Mouse (Mus musculus): Measurements from ENCODE around the gene Nfkbib. TPM values are rescaled to one million over a fixed set of nuclear protein-coding genes. Genes with fewer than 3 reads are reported as not detected.

Nfkbib gene
- 58.8 and 62.1 TPM in 2 replicates for polyA plus RNA-seq (2015; fragmentation: Nextera tagmentation; extraction: Ambion mirVana)

DNA sequence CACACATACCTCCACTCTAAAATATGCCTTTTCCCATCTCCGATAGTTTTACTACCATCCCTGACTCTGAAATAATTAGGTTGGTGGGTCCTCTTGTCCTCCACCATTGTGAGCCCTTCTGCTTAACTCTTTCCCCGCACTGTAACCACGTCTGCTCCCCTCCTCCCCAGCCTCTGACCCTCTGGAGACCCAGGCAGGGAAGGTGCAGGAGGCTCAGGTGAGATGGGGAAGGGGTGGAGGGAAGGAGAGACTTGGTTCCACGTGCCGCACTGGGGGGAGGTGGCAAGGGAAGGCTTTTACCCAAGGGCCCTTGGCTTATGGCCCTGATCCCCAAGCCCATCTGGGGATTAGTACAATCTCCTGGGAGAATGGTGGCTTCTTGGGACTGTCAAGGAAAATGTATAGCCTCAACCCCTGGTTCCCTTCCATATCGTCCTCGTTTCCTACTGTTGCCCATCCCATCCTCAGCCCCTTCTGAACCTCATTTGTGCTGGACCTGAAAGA, at the start of gene Nfkbib:
TSS of gene Nfkbib (minus strand) at position 51 of the 504 bp plus-strand sequence.
- Histone ChIP-seq H3K27ac (ENCODE audit: low read length) (no peak within 1 kb of the TSS), H3K9ac (replicated peaks; ENCODE audit: low read depth, low read length) (peak within 1 kb of the TSS; percentile 79), H3K9me3 (ENCODE audit: control insufficient read depth, low read length) (no peaks in the 10 kb centered on the region), H3K4me3 (replicated peaks; ENCODE audit: low read length) (peak within 1 kb of the TSS; percentile 86), H3K27me3 (replicated peaks; ENCODE audit: control insufficient read depth, insufficient read depth, low read length) (no peaks in the 10 kb centered on the region), H3K4me2 (ENCODE audit: low read length) (peak within 1 kb of the TSS; percentile 83), H3K36me3 (ENCODE audit: control insufficient read depth, insufficient read depth) (no peaks in the 10 kb centered on the region), H3K4me1 (replicated peaks; ENCODE audit: control insufficient read depth, insufficient read depth, low read length) (peaks cover 19% of the 10 kb centered on the region)
- WGBS: 57% methylated on average over 7 of the region's 7 CpGs
- no peak for ATAC-seq

DNA sequence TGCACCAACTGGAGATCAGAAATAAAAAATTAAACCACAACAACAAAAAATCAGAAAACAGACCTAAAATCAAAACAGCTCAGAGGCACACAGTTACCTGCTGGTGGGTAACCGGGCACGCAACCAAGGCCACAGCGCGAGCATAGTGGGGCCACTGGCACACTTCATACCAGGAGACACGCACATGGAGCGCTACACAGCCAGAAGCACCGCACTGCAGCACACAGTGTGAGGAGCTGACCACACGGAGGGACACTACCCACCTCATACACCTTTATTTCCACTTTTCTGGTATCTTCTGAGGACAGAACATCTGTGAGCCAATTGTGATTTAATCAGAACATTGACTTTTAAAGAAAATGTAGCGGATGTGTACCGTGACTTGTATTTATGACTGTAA, 49.6 kb upstream of the Nfkbib start:
- no peak overlapping the region for H3K27ac ChIP-seq (ENCODE audit: low read length)
- H3K9me3 ChIP-seq (ENCODE audit: control insufficient read depth, low read length): no peaks in the 10 kb centered on the region
- 95% methylated on average over 10 of the region's 10 CpGs for WGBS
- H3K4me1 ChIP-seq (replicated peaks; ENCODE audit: control insufficient read depth, insufficient read depth, low read length): peaks cover 25% of the 10 kb centered on the region
- H3K36me3 ChIP-seq (ENCODE audit: control insufficient read depth, insufficient read depth): peaks cover 70% of the 10 kb centered on the region
- H3K27me3 ChIP-seq (replicated peaks; ENCODE audit: control insufficient read depth, insufficient read depth, low read length): no peaks in the 10 kb centered on the region
- H3K4me2 ChIP-seq (ENCODE audit: low read length): no peak overlapping the region
- no peak overlapping the region for H3K9ac ChIP-seq (replicated peaks; ENCODE audit: low read depth, low read length)
- ATAC-seq: no peak
- no peak overlapping the region for H3K4me3 ChIP-seq (replicated peaks; ENCODE audit: low read length)

DNA sequence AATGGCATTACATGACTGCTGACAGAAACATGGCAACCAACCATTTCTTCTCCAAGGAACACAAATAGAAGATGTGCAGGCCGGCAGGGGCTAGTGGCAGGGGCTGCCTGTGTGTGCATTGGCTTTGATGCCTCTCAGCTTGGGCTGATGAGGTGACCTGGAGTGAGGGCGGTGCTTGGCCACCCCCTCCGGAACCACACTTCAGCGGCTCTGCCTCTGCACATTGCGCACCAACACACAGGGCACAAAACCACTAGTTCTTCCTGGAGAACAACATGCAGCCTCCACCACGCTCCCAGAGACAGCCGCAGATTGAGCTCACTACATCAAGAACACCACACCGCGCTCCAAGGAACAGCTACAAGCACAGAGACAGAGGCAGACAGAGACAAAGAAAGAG, 48.9 kb upstream of the Nfkbib start:
- no peak overlapping the region for H3K4me2 ChIP-seq (ENCODE audit: low read length)
- no peak overlapping the region for H3K4me3 ChIP-seq (replicated peaks; ENCODE audit: low read length)
- no peak overlapping the region for H3K9ac ChIP-seq (replicated peaks; ENCODE audit: low read depth, low read length)
- H3K4me1 ChIP-seq (replicated peaks; ENCODE audit: control insufficient read depth, insufficient read depth, low read length): peaks cover 28% of the 10 kb centered on the region
- no peak for ATAC-seq
- no peaks in the 10 kb centered on the region for H3K27me3 ChIP-seq (replicated peaks; ENCODE audit: control insufficient read depth, insufficient read depth, low read length)
- H3K27ac ChIP-seq (ENCODE audit: low read length): no peak overlapping the region
- WGBS: 82% methylated on average over 9 of the region's 9 CpGs
- H3K9me3 ChIP-seq (ENCODE audit: control insufficient read depth, low read length): no peaks in the 10 kb centered on the region
- H3K36me3 ChIP-seq (ENCODE audit: control insufficient read depth, insufficient read depth): peaks cover 65% of the 10 kb centered on the region

DNA sequence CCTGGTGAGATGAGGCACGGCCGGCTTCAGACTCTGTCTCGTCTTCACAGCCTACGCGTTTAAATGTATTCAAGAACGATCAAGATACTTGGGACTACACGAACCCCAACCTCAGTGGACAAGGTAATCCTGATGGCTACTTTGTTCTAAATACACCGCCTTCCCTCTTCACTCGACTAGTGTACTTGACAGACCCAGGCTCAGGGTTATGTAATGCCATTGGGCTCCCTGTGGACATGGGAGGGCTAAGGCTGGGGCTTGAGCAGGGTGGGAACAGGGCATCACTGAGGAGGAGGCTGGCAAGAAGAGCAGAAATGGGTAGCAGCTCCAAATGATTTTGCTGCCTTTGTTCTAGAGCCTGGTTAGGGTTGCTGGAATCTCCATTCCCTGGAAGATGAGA, 47.9 kb upstream of the Nfkbib start:
- Histone ChIP-seq H3K4me3 (replicated peaks; ENCODE audit: low read length) (no peak overlapping the region), H3K4me2 (ENCODE audit: low read length) (no peak overlapping the region), H3K27me3 (replicated peaks; ENCODE audit: control insufficient read depth, insufficient read depth, low read length) (no peaks in the 10 kb centered on the region), H3K36me3 (ENCODE audit: control insufficient read depth, insufficient read depth) (peaks cover 56% of the 10 kb centered on the region), H3K9me3 (ENCODE audit: control insufficient read depth, low read length) (no peaks in the 10 kb centered on the region), H3K4me1 (replicated peaks; ENCODE audit: control insufficient read depth, insufficient read depth, low read length) (peaks cover 28% of the 10 kb centered on the region), H3K27ac (ENCODE audit: low read length) (no peak overlapping the region), H3K9ac (replicated peaks; ENCODE audit: low read depth, low read length) (no peak overlapping the region)
- no peak for ATAC-seq
- 88% methylated on average over 9 of the region's 9 CpGs for WGBS

DNA sequence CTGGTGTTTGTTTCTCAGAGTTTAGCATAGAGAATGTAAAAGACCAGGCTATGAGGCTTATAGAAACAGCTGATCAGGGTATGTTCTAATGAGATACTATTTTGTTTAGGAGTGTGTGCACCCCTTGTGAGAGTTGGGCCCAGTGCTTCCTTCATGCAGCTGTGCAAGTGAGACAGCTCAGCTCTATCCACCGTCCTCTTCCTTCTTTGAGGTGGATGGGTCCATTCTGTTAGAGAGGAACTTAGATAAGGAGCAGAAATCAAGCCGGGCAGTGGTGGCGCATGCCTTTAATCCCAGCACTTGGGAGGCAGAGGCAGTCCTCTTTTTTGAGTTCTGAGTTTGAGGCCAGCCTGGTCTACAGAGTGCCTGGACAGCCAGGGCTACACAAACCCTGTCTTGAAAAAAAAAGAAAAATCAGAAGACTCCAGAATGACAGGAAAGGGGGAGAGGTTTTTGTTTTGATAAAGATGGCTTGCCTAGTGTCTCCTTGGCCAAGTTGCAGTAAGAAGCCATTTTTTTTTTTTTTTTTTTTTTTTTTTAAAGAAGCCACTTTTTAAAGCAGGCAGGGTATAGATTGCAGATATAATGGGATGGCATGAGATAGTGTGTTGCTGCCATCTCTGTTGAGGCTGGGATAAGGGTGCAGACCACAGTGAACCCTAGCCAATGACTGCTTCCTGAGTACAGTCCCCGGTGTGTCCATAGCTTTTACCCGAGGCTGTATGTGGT, 47.2 kb upstream of the Nfkbib start:
- Histone ChIP-seq H3K9me3 (ENCODE audit: control insufficient read depth, low read length) (no peaks in the 10 kb centered on the region), H3K4me3 (replicated peaks; ENCODE audit: low read length) (no peak overlapping the region), H3K4me1 (replicated peaks; ENCODE audit: control insufficient read depth, insufficient read depth, low read length) (peaks cover 31% of the 10 kb centered on the region), H3K27ac (ENCODE audit: low read length) (no peak overlapping the region), H3K4me2 (ENCODE audit: low read length) (no peak overlapping the region), H3K9ac (replicated peaks; ENCODE audit: low read depth, low read length) (no peak overlapping the region), H3K27me3 (replicated peaks; ENCODE audit: control insufficient read depth, insufficient read depth, low read length) (no peaks in the 10 kb centered on the region), H3K36me3 (ENCODE audit: control insufficient read depth, insufficient read depth) (peaks cover 50% of the 10 kb centered on the region)
- ATAC-seq: no peak
- 89% methylated on average over 5 of the region's 5 CpGs for WGBS

DNA sequence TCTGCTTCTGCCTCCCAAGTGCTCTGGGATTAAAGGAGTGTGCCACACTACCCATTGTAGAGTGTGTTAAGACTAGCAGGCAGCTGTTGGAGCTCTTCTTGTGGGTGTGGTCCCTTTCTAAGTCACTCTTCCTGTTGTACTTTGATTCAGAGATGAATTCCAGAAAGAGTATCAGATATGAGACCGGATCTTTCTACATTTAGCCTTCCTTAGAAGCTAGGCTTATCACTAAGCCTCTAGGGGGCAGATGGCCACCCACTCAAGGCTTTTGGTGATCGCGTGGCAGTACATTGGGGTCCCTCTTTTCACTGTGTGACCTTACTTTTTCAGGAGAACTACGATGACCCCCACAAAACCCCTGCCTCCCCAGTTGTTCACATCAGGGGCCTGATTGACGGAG, 45.6 kb upstream of the Nfkbib start:
- H3K4me3 ChIP-seq (replicated peaks; ENCODE audit: low read length): peak overlapping the region; percentile 92
- no peaks in the 10 kb centered on the region for H3K27me3 ChIP-seq (replicated peaks; ENCODE audit: control insufficient read depth, insufficient read depth, low read length)
- peak overlapping the region; percentile 94 for H3K4me2 ChIP-seq (ENCODE audit: low read length)
- H3K9me3 ChIP-seq (ENCODE audit: control insufficient read depth, low read length): no peaks in the 10 kb centered on the region
- 76% methylated on average over 5 of the region's 5 CpGs for WGBS
- peaks cover 36% of the 10 kb centered on the region for H3K4me1 ChIP-seq (replicated peaks; ENCODE audit: control insufficient read depth, insufficient read depth, low read length)
- no peak overlapping the region for H3K27ac ChIP-seq (ENCODE audit: low read length)
- peaks cover 40% of the 10 kb centered on the region for H3K36me3 ChIP-seq (ENCODE audit: control insufficient read depth, insufficient read depth)
- H3K9ac ChIP-seq (replicated peaks; ENCODE audit: low read depth, low read length): no peak overlapping the region; the same call in 1 of the 2 replicates
- ATAC-seq: no peak

DNA sequence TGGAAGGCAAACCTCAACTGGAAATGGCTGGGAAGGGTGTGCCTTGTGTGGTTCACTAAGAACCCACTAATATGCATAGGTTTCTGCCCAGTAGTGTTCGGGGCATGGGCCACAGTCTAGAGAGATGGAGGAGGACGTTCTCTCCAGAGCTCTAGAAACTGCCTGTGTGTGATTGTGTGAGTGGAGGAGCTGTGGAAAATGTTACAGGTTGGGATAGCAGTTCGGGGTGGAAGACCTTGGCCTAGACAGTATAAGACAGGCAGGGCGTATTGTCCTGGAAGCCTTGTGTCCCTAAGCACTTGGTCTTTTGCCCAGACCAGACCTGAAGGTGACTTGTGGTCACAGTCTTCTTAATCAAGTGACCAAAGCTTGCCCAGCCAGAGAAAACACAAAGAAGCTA, 45.1 kb upstream of the Nfkbib start:
- Histone ChIP-seq H3K27ac (ENCODE audit: low read length) (no peak overlapping the region), H3K9me3 (ENCODE audit: control insufficient read depth, low read length) (no peaks in the 10 kb centered on the region), H3K36me3 (ENCODE audit: control insufficient read depth, insufficient read depth) (peaks cover 39% of the 10 kb centered on the region), H3K4me3 (replicated peaks; ENCODE audit: low read length) (peak overlapping the region; percentile 92), H3K4me1 (replicated peaks; ENCODE audit: control insufficient read depth, insufficient read depth, low read length) (peaks cover 38% of the 10 kb centered on the region), H3K4me2 (ENCODE audit: low read length) (peak overlapping the region; percentile 94), H3K9ac (replicated peaks; ENCODE audit: low read depth, low read length) (peak overlapping the region; percentile 56; the same call in 1 of the 2 replicates), H3K27me3 (replicated peaks; ENCODE audit: control insufficient read depth, insufficient read depth, low read length) (no peaks in the 10 kb centered on the region)
- no peak for ATAC-seq
- WGBS: 63% methylated on average over 4 of the region's 4 CpGs

DNA sequence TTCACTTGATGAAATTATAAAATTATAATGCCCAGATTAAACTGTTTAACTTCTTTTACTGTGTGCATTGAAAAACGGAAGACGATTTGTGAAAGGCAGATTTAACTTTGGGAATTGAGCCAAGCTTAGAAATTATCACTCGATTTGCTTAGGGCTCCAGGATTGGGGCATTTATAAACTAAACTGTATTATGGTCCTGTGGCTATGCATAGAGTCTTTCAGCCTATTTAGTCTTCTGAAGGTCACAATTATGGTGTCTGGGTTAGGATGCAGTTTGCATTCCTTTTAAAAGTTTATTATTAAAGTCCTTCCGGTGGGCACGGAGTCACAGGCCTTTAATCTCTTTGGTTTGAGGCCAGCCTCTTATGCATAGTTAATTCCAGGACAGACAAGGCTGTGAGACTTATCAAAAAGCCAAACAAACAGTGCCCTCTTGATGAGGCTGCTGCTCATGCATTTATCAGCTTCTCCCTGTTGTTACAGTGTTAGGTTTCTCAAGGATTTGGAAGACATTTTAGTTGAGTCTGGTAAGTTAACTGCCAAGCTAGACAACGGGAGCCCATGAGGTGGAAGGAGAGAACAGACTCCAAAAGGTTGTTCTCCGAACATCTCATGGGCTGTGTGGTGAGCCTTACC, 44.4 kb upstream of the Nfkbib start:
- no peaks in the 10 kb centered on the region for H3K27me3 ChIP-seq (replicated peaks; ENCODE audit: control insufficient read depth, insufficient read depth, low read length)
- H3K27ac ChIP-seq (ENCODE audit: low read length): peak overlapping the region; percentile 53; the same call in 1 of the 2 replicates
- 10% methylated on average over 7 of the region's 7 CpGs for WGBS
- no peaks in the 10 kb centered on the region for H3K9me3 ChIP-seq (ENCODE audit: control insufficient read depth, low read length)
- H3K4me3 ChIP-seq (replicated peaks; ENCODE audit: low read length): peak overlapping the region; percentile 92
- peaks cover 33% of the 10 kb centered on the region for H3K4me1 ChIP-seq (replicated peaks; ENCODE audit: control insufficient read depth, insufficient read depth, low read length)
- H3K9ac ChIP-seq (replicated peaks; ENCODE audit: low read depth, low read length): peak overlapping the region; percentile 56
- peaks cover 35% of the 10 kb centered on the region for H3K36me3 ChIP-seq (ENCODE audit: control insufficient read depth, insufficient read depth)
- ATAC-seq: no peak
- H3K4me2 ChIP-seq (ENCODE audit: low read length): peak overlapping the region; percentile 94

DNA sequence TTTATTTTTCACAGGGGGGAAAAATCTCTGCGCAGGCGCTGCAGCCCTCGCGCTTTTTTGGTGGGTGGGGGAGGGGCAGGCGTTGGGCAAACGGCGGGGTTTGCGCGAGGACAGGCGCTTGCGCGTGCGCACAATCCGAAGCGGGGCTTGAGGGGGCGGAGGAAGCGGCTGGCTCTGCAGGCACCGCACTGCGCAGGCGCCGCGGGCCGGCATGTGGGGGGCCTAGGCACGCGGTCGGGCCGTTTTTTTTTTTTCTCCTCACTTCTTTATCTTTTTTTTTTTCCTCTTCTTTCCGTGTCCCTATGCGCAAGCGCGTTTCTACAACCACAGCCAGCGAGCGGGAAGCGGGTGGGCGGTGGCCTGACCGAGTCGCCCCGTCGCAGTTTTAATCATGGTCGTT, 43.9 kb upstream of the Nfkbib start:
- peaks cover 30% of the 10 kb centered on the region for H3K36me3 ChIP-seq (ENCODE audit: control insufficient read depth, insufficient read depth)
- peak overlapping the region; percentile 92 for H3K9ac ChIP-seq (replicated peaks; ENCODE audit: low read depth, low read length)
- H3K4me3 ChIP-seq (replicated peaks; ENCODE audit: low read length): peak overlapping the region; percentile 92
- H3K9me3 ChIP-seq (ENCODE audit: control insufficient read depth, low read length): no peaks in the 10 kb centered on the region
- H3K4me2 ChIP-seq (ENCODE audit: low read length): peak overlapping the region; percentile 94
- H3K27ac ChIP-seq (ENCODE audit: low read length): peak overlapping the region; percentile 98
- H3K4me1 ChIP-seq (replicated peaks; ENCODE audit: control insufficient read depth, insufficient read depth, low read length): peaks cover 33% of the 10 kb centered on the region
- peak; percentile 19 for ATAC-seq
- H3K27me3 ChIP-seq (replicated peaks; ENCODE audit: control insufficient read depth, insufficient read depth, low read length): no peaks in the 10 kb centered on the region
- under 1% methylated on average over 39 of the region's 40 CpGs for WGBS

Data from forebrain, embryonic 16.5 days (tissue).